Mouse (Mus musculus): ENCODE measurements around the gene Olfr734. TPM values are rescaled to one million over a fixed set of nuclear protein-coding genes. Genes with fewer than 3 reads are reported as not detected.

Gene Olfr734
- total RNA-seq (2021), result not detected
- long read RNA-seq, experiment 1, result 0 reads
- long read RNA-seq, experiment 2, result 0 reads

DNA sequence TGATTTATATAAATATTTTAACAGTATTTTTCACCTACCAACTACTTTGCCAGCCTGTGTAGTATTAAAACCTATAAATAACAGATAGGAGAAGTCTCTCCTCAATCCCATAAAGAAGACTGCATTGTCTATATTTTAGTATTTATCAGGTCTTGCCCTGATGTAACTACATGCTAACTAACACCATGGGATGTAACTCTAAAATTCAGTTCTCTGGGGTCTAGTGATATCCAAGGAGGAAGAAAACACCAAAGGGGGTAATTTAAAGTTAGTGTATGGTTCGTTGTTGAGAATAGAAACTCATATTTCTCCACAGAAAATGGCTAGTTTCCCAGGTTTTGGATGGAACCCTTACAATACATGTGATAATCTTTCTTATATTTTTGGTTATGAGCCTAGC lies at the start of gene Olfr734:
Gene Olfr734, minus strand, starts transcription at position 101 of the 400 bp plus-strand sequence.
- DNase-seq (ENCODE audit: low spot score), result no peak

DNA sequence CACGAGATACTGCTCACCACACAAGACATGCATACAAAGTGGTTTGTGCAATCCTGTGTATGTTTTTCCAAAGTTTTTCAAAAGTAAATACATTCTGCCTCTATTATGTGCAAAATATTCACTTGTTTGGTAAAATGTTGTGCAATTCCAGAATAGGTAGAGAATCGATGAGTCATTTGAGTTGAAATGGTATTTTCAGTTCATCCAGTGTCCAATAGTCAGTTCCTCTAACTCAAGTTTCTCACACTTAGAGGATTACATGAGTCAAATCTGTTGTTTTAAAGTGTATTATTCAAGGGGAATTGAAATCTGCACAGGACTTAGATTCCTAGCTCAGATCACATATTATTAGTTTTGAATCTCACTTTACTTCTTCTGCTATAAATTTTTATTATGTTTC lies 37.0 kb upstream of the Olfr734 start:
- no peak for DNase-seq (ENCODE audit: low spot score)

DNA sequence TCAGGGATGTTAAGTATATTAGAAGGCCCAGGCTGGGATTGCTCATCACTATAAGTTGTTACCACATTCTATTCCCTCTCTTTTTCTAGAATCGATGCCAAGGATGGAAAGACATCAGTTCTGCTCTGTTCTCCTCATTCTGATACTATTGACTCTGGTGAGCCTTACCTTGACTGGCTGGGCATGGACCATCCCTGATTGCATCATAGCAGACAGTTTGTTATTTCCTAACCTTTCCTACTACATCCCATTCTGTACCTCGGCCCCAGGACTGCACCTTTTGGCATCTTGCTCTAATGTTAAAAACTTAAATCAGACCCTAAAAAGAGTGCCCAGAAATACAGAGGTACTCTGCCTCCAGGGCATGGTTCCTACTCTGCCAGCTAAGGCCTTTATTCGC lies 33.9 kb upstream of the Olfr734 start:
- no peak for DNase-seq (ENCODE audit: low spot score)

DNA sequence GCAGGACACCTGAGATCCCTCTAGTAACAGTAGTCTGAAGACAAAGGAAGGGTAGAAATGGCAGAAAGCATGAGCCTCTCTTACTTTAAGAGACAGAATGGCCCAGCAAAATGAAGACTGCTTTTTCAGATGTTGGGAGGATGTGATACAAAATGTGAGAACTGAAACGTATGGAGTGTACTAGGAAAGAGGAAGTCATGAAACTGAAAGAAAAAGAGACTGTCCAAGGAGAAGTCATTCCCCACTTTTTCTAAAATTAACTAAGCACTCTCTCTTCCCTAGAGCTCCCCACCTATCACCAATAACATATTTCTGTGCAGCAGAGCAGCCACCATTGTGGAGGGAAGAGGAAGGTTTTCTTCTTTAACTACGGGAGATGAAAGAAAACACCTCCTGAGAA lies 31.0 kb upstream of the Olfr734 start, which contains the start of gene Tlr11:
Gene Tlr11, plus strand, starts transcription at position 322 of the 400 bp plus-strand sequence.
- no peak for DNase-seq (ENCODE audit: low spot score)

- no peak for DNase-seq (ENCODE audit: low spot score)
Observed at GRCm38 (mm10) chr14:50356725-50357124, 30.2 kb upstream of the Olfr734 start.

DNA sequence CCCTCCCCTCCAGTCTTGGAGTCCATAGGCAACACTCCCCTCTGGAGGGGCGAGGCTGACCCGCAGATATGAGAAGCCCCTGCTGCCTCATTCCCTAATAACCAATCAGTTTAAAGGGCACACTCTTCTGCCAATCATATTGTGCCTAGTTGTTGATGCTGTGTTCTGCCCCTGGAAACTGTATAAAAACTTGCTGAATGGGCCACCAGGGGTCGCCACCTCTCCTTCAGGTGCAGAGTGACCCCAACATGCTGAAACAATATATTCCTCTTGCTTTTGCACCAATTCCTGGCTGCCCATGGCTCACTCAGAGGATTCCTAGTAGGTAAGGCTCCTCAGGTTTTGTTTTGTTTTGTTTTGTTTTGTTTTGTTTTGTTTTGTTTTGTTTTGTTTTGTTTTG lies 25.9 kb upstream of the Olfr734 start:
- DNase-seq (ENCODE audit: low spot score), result no peak

- no peak for DNase-seq (ENCODE audit: low spot score)
Observed at GRCm38 (mm10) chr14:50348796-50349195, 22.2 kb upstream of the Olfr734 start, which contains the start of gene Olfr735. TSS of gene Olfr735 (minus strand) at chr14:50348872.

DNA sequence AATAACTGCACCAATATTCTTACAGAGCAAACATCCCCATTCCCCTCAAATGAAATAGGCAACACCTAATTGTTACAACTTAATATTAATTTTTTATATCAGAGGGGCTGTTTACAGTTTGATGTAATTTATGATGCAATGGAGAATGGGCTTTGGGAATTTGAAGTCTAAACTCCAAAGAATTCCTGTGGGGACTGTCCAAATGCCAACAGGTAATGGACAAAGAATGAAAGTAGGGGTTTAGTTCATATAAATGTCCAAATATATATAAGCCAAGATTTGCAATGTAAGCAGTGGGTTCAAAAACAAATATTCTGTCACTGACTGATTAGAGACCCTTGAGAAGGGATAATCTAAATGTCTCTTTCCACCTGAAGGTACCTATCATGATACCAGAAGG lies 25.1 kb downstream of the Olfr734 start, which contains the start of gene Olfr733:
Gene Olfr733, minus strand, starts transcription at position 101 of the 400 bp plus-strand sequence.
- DNase-seq (ENCODE audit: low spot score), result no peak

DNA sequence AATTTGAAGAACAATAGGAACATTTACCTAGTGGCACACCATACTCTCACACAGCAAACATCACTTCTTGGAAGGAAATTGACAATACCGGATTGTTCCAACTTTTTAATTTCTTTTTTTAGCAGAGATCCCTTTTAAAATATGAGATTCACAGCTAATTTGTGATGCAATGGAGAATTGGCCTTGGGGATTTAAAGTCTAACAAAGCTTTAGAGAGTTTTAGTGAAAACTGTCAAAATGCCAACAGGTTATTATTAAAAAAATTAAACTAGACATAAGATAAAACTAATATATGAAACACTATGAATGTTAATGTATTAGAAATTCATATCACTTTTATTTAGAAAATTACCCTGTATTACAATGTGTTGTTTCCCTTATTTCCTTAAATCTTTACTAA lies 42.5 kb downstream of the Olfr734 start, which contains the start of gene Olfr732:
Gene Olfr732, minus strand, starts transcription at position 101 of the 400 bp plus-strand sequence.
- DNase-seq (ENCODE audit: low spot score), result no peak

Other genes starting within 250 kb of the Olfr734 start
- gene Olfr726, start 235.8 kb downstream of the Olfr734 start, total RNA-seq (2021), result not detected
- not detected for gene Olfr727, start 203.6 kb downstream of the Olfr734 start, total RNA-seq (2021)
- gene Olfr728, start 184.1 kb downstream of the Olfr734 start, total RNA-seq (2021), result not detected
- gene Olfr729, start 173.9 kb downstream of the Olfr734 start, total RNA-seq (2021), result not detected
- gene Olfr730, start 138.6 kb downstream of the Olfr734 start, total RNA-seq (2021), result not detected
- gene Olfr731, start 84.9 kb downstream of the Olfr734 start, total RNA-seq (2021), result not detected
- not detected for gene Olfr732, start 42.6 kb downstream of the Olfr734 start, total RNA-seq (2021)
- gene Olfr733, start 25.2 kb downstream of the Olfr734 start, total RNA-seq (2021), result not detected
- gene Olfr735, start 22.1 kb upstream of the Olfr734 start, total RNA-seq (2021), result not detected
- not detected for gene Tlr11, start 31.2 kb upstream of the Olfr734 start, total RNA-seq (2021)
- not detected for gene Olfr736, start 54.4 kb upstream of the Olfr734 start, total RNA-seq (2021)
- not detected for gene Olfr738, start 80.8 kb upstream of the Olfr734 start, total RNA-seq (2021)
- gene Olfr739, start 91.9 kb upstream of the Olfr734 start, total RNA-seq (2021), result not detected
- not detected for gene Olfr740, start 118.8 kb upstream of the Olfr734 start, total RNA-seq (2021)
- gene Olfr741, start 146.0 kb upstream of the Olfr734 start, total RNA-seq (2021), result not detected
- gene Olfr742, start 176.8 kb upstream of the Olfr734 start, total RNA-seq (2021), result not detected
- not detected for gene Olfr743, start 195.1 kb upstream of the Olfr734 start, total RNA-seq (2021)

Measured in gastrocnemius, adult 18-20 months (tissue).